10 mouse cellular contexts compared by ENCODE assay signal in genomic region chr5:44876946-44877345, GRCm38 (mm10).
DNase-seq lines count a peak whose midpoint lies in the region; ATAC-seq lines count a peak whose summit lies in the region.
"Had no signal": no experiment of that assay in that cellular context is flagged by ENCODE, and none has a peak within 500 bp of the region (broad histone marks: within the 10 kb centered on the region; RNA-seq: fewer than 3 reads in every experiment).

No protein-coding gene starts in this region.

- no peak overlapping the region for H3K4me3 ChIP-seq in midbrain, embryonic 16.5 days (ENCODE audit: low read depth, low read length)
- H3K4me3 ChIP-seq: heart, embryonic 15.5 days; megakaryocyte, embryonic 14.5 days had no signal

- no peaks in the 10 kb centered on the region for H3K9me3 ChIP-seq in midbrain, embryonic 16.5 days (replicated peaks; ENCODE audit: control insufficient read depth, low read length, poor library complexity, severe bottlenecking)
- H3K9me3 ChIP-seq: heart, embryonic 15.5 days; megakaryocyte, embryonic 14.5 days had no signal

- no peaks in the 10 kb centered on the region for H3K36me3 ChIP-seq in midbrain, embryonic 16.5 days (ENCODE audit: control insufficient read depth, insufficient read depth, low read length)
- H3K36me3 ChIP-seq: heart, embryonic 15.5 days had no signal

- no peak overlapping the region for H3K9ac ChIP-seq in midbrain, embryonic 16.5 days (ENCODE audit: low read depth, low read length)
- H3K9ac ChIP-seq: heart, embryonic 15.5 days had no signal

- H3K4me1 ChIP-seq in midbrain, embryonic 16.5 days (ENCODE audit: control insufficient read depth, insufficient read depth, low read length) = peaks cover 1% of the 10 kb centered on the region; the same call in 1 of the 2 replicates
- H3K4me1 ChIP-seq: heart, embryonic 15.5 days; megakaryocyte, embryonic 14.5 days had no signal

- no peaks in the 10 kb centered on the region for H3K27me3 ChIP-seq in midbrain, embryonic 16.5 days (ENCODE audit: control insufficient read depth, insufficient read depth, low read depth, low read length)
- H3K27me3 ChIP-seq: heart, embryonic 15.5 days; megakaryocyte, embryonic 14.5 days had no signal

- peak; percentile 24 for DNase-seq in adrenal gland, adult 2 months
- no peak for DNase-seq in adrenal gland, postnatal 4 days (ENCODE audit: low spot score in 2 of 2)
- DNase-seq in urinary bladder, adult 2 months (ENCODE audit: low spot score) = peak; percentile 19
- DNase-seq in urinary bladder, postnatal 10 days (ENCODE audit: low spot score) = no peak
- DNase-seq in layer of hippocampus, adult 8-10 months (ENCODE audit: low spot score in 2 of 2) = peak; percentile 64 to 76
- DNase-seq in right cerebral cortex, postnatal 25 days = peak; percentile 69
- DNase-seq in thymus, postnatal 14 days = no peak

- H3K4me2 ChIP-seq in midbrain, embryonic 16.5 days (ENCODE audit: low read length) = no peak overlapping the region
- H3K4me2 ChIP-seq: heart, embryonic 15.5 days had no signal

- WGBS in midbrain, embryonic 16.5 days = 67% methylated on average over 3 of the region's 3 CpGs

- no peak overlapping the region for H3K27ac ChIP-seq in midbrain, embryonic 16.5 days (ENCODE audit: low read length)
- H3K27ac ChIP-seq: heart, embryonic 15.5 days had no signal

- ATAC-seq in midbrain, embryonic 16.5 days = no peak

Comparison
In these comparisons a context has a peak if more than half of its experiments do, and no peak if none do; other contexts are left out.
1. DNase-seq: peak in adrenal gland, adult 2 months (single experiment), urinary bladder, adult 2 months (single experiment), layer of hippocampus, adult 8-10 months (2 of 2) and right cerebral cortex, postnatal 25 days (single experiment); none in adrenal gland, postnatal 4 days (0 of 2), urinary bladder, postnatal 10 days (single experiment) and thymus, postnatal 14 days (single experiment).